Mouse (Mus musculus): ENCODE measurements at regions not wholly inside any gene's neighbourhood (a gene's known extent, or its start where the extent isn't known, plus 50 kb on each side); places are given as distances from the start of the nearest gene placed in this dataset.

GRCm38 (mm10) chr7:133441169-133441568, 160.8 kb downstream of the Tex36 start:
- H3K4me3 ChIP-seq (ENCODE audit: insufficient read depth, low read depth, low read length), result no peak overlapping the region
- H3K9ac ChIP-seq (ENCODE audit: low read depth, low read length), result no peak overlapping the region
- WGBS, result 74% methylated on average over 6 of the region's 6 CpGs
- H3K4me1 ChIP-seq (ENCODE audit: control insufficient read depth, insufficient read depth, low read length), result no peaks in the 10 kb centered on the region
- no peak for TF ChIP-seq POLR2A (IDR thresholded peaks at IDR 0.05; ENCODE audit: extremely low read depth, insufficient read depth, low read length)
- TF ChIP-seq CTCF (IDR thresholded peaks at IDR 0.05; ENCODE audit: low read depth, low read length), result no peak
- H3K27ac ChIP-seq (replicated peaks; ENCODE audit: insufficient read depth, low read depth, low read length), result no peak overlapping the region
- no peaks in the 10 kb centered on the region for H3K36me3 ChIP-seq (ENCODE audit: control insufficient read depth, insufficient read depth, low read length)
- no peak for DNase-seq (ENCODE audit: extremely low read depth, low read depth, low spot score)
- no peaks in the 10 kb centered on the region for H3K79me2 ChIP-seq (ENCODE audit: control insufficient read depth, insufficient read depth, low read length)
- no peaks in the 10 kb centered on the region for H3K27me3 ChIP-seq (ENCODE audit: control insufficient read depth, insufficient read depth, low read length)

GRCm38 (mm10) chr7:133440711-133441110, 161.2 kb downstream of the Tex36 start:
- TF ChIP-seq POLR2A (IDR thresholded peaks at IDR 0.05; ENCODE audit: extremely low read depth, insufficient read depth, low read length) (no peak), CTCF (IDR thresholded peaks at IDR 0.05; ENCODE audit: low read depth, low read length) (no peak)
- Histone ChIP-seq H3K4me3 (ENCODE audit: insufficient read depth, low read depth, low read length) (no peak overlapping the region), H3K27ac (replicated peaks; ENCODE audit: insufficient read depth, low read depth, low read length) (no peak overlapping the region), H3K27me3 (ENCODE audit: control insufficient read depth, insufficient read depth, low read length) (no peaks in the 10 kb centered on the region), H3K36me3 (ENCODE audit: control insufficient read depth, insufficient read depth, low read length) (no peaks in the 10 kb centered on the region), H3K4me1 (ENCODE audit: control insufficient read depth, insufficient read depth, low read length) (no peaks in the 10 kb centered on the region), H3K79me2 (ENCODE audit: control insufficient read depth, insufficient read depth, low read length) (no peaks in the 10 kb centered on the region), H3K9ac (ENCODE audit: low read depth, low read length) (no peak overlapping the region)
- 67% methylated on average over 12 of the region's 12 CpGs for WGBS
- DNase-seq (ENCODE audit: extremely low read depth, low read depth, low spot score), result no peak

- WGBS, result 62% methylated on average over 6 of the region's 6 CpGs
These were observed 161.9 kb downstream of the Tex36 start for GRCm38 (mm10) chr7:133440086-133440485.

GRCm38 (mm10) chr7:133438631-133439030, 163.3 kb downstream of the Tex36 start:
- TF ChIP-seq CTCF (IDR thresholded peaks at IDR 0.05; ENCODE audit: low read depth, low read length) (no peak), POLR2A (IDR thresholded peaks at IDR 0.05; ENCODE audit: extremely low read depth, insufficient read depth, low read length) (no peak)
- Histone ChIP-seq H3K9ac (ENCODE audit: low read depth, low read length) (no peak overlapping the region), H3K4me3 (ENCODE audit: insufficient read depth, low read depth, low read length) (no peak overlapping the region), H3K27ac (replicated peaks; ENCODE audit: insufficient read depth, low read depth, low read length) (no peak overlapping the region), H3K36me3 (ENCODE audit: control insufficient read depth, insufficient read depth, low read length) (no peaks in the 10 kb centered on the region), H3K79me2 (ENCODE audit: control insufficient read depth, insufficient read depth, low read length) (no peaks in the 10 kb centered on the region), H3K4me1 (ENCODE audit: control insufficient read depth, insufficient read depth, low read length) (no peaks in the 10 kb centered on the region), H3K27me3 (ENCODE audit: control insufficient read depth, insufficient read depth, low read length) (no peaks in the 10 kb centered on the region)
- no peak for DNase-seq (ENCODE audit: extremely low read depth, low read depth, low spot score)
- WGBS, result 76% methylated on average over 6 of the region's 6 CpGs

More at GRCm38 (mm10) chr7:133440086-133440485, 161.9 kb downstream of the Tex36 start:
- no peak for TF ChIP-seq CTCF (IDR thresholded peaks at IDR 0.05; ENCODE audit: low read depth, low read length)
- no peak for TF ChIP-seq POLR2A (IDR thresholded peaks at IDR 0.05; ENCODE audit: extremely low read depth, insufficient read depth, low read length)
- no peaks in the 10 kb centered on the region for H3K36me3 ChIP-seq (ENCODE audit: control insufficient read depth, insufficient read depth, low read length)
- H3K4me3 ChIP-seq (ENCODE audit: insufficient read depth, low read depth, low read length), result no peak overlapping the region
- DNase-seq (ENCODE audit: extremely low read depth, low read depth, low spot score), result no peak
- H3K27ac ChIP-seq (replicated peaks; ENCODE audit: insufficient read depth, low read depth, low read length), result no peak overlapping the region
- H3K27me3 ChIP-seq (ENCODE audit: control insufficient read depth, insufficient read depth, low read length), result no peaks in the 10 kb centered on the region
- H3K79me2 ChIP-seq (ENCODE audit: control insufficient read depth, insufficient read depth, low read length), result no peaks in the 10 kb centered on the region
- no peak overlapping the region for H3K9ac ChIP-seq (ENCODE audit: low read depth, low read length)
- H3K4me1 ChIP-seq (ENCODE audit: control insufficient read depth, insufficient read depth, low read length), result no peaks in the 10 kb centered on the region

GRCm38 (mm10) chr7:133437866-133438265, 164.1 kb downstream of the Tex36 start:
- no peak overlapping the region for H3K27ac ChIP-seq (replicated peaks; ENCODE audit: insufficient read depth, low read depth, low read length)
- H3K27me3 ChIP-seq (ENCODE audit: control insufficient read depth, insufficient read depth, low read length), result no peaks in the 10 kb centered on the region
- H3K79me2 ChIP-seq (ENCODE audit: control insufficient read depth, insufficient read depth, low read length), result no peaks in the 10 kb centered on the region
- H3K4me3 ChIP-seq (ENCODE audit: insufficient read depth, low read depth, low read length), result no peak overlapping the region
- TF ChIP-seq POLR2A (IDR thresholded peaks at IDR 0.05; ENCODE audit: extremely low read depth, insufficient read depth, low read length), result no peak
- TF ChIP-seq CTCF (IDR thresholded peaks at IDR 0.05; ENCODE audit: low read depth, low read length), result no peak
- no peak for DNase-seq (ENCODE audit: extremely low read depth, low read depth, low spot score)
- H3K36me3 ChIP-seq (ENCODE audit: control insufficient read depth, insufficient read depth, low read length), result no peaks in the 10 kb centered on the region
- 45% methylated on average over 7 of the region's 7 CpGs for WGBS
- no peak overlapping the region for H3K9ac ChIP-seq (ENCODE audit: low read depth, low read length)
- H3K4me1 ChIP-seq (ENCODE audit: control insufficient read depth, insufficient read depth, low read length), result no peaks in the 10 kb centered on the region

GRCm38 (mm10) chr7:133435596-133436357, 166.2 kb downstream of the Tex36 start:
- H3K4me1 ChIP-seq (ENCODE audit: control insufficient read depth, insufficient read depth, low read length), result no peaks in the 10 kb centered on the region
- TF ChIP-seq POLR2A (IDR thresholded peaks at IDR 0.05; ENCODE audit: extremely low read depth, insufficient read depth, low read length), result no peak
- no peak for TF ChIP-seq CTCF (IDR thresholded peaks at IDR 0.05; ENCODE audit: low read depth, low read length)
- no peak for DNase-seq (ENCODE audit: extremely low read depth, low read depth, low spot score)
- 84% methylated on average over 14 of the region's 14 CpGs for WGBS
- H3K36me3 ChIP-seq (ENCODE audit: control insufficient read depth, insufficient read depth, low read length), result no peaks in the 10 kb centered on the region
- no peak overlapping the region for H3K27ac ChIP-seq (replicated peaks; ENCODE audit: insufficient read depth, low read depth, low read length)
- H3K27me3 ChIP-seq (ENCODE audit: control insufficient read depth, insufficient read depth, low read length), result no peaks in the 10 kb centered on the region
- no peaks in the 10 kb centered on the region for H3K79me2 ChIP-seq (ENCODE audit: control insufficient read depth, insufficient read depth, low read length)
- no peak overlapping the region for H3K4me3 ChIP-seq (ENCODE audit: insufficient read depth, low read depth, low read length)
- H3K9ac ChIP-seq (ENCODE audit: low read depth, low read length), result no peak overlapping the region
